Mouse (Mus musculus): ENCODE data around the gene Gm27029.

GRCm38 (mm10) chr11:101468731-101469130, 44.1 kb upstream of the Gm27029 start:
- TF ChIP-seq CTCF (IDR thresholded peaks at IDR 0.05; ENCODE audit: borderline replicate concordance, control insufficient read depth, extremely low read depth, insufficient read depth, low read length, poor library complexity), result no peak
- TF ChIP-seq POLR2A (IDR thresholded peaks at IDR 0.05; ENCODE audit: control insufficient read depth, extremely low read depth, insufficient read depth, low read length, poor library complexity), result no peak
